Mouse (Mus musculus): ENCODE measurements around the gene Gm11034.

GRCm38 (mm10) chr8:72222656-72223055 lies 9.2 kb upstream of the Gm11034 start:
- TF ChIP-seq CTCF (IDR thresholded peaks at IDR 0.05; ENCODE audit: low read depth) (no peak), EP300 (IDR thresholded peaks at IDR 0.05; ENCODE audit: low read depth) (no peak)

All from liver, postnatal 0 days (tissue).